Mouse (Mus musculus) MEL (cell line): ENCODE data around the gene Slc15a2.

Experiments
- BHLHE40 ChIP-seq: IDR thresholded peaks from 2 replicates; pipeline ENCODE4 v1.6.1; 2012; ENCODE audit warnings: low read depth, mild to moderate bottlenecking, inconsistent platforms, low read length, improper control_type of control experiment, borderline replicate concordance
- CTCF ChIP-seq, 3 experiments: IDR thresholded peaks in 2 of 3; conservative IDR thresholded peaks in 1 of 3; 2 replicates each; pipeline ENCODE4 v1.5.1; 2011 to 2012; ENCODE audit warnings: low read length in 3 of 3, low read depth in 2 of 3, mild to moderate bottlenecking in 2 of 3, improper control_type of control experiment in 1 of 3, inconsistent platforms in 1 of 3, mixed read lengths in 1 of 3, moderate library complexity in 1 of 3; ENCODE audit not compliant: control insufficient read depth in 1 of 3, insufficient read depth in 1 of 3, poor library complexity in 1 of 3, severe bottlenecking in 1 of 3
- MYB ChIP-seq: IDR thresholded peaks from 2 replicates; pipeline ENCODE4 v1.6.1; 2011; ENCODE audit warnings: mild to moderate bottlenecking, low read depth, low read length, improper control_type of control experiment
- POLR2AphosphoS2 ChIP-seq: IDR thresholded peaks from 2 replicates; pipeline ENCODE4 v1.6.1; 2011; ENCODE audit warnings: low read length, improper control_type of control experiment
- POLR2AphosphoS5 ChIP-seq: IDR thresholded peaks from 2 replicates; pipeline ENCODE4 v1.6.1; 2012; ENCODE audit warnings: low read depth, borderline replicate concordance, mild to moderate bottlenecking, inconsistent platforms, low read length, moderate library complexity, mixed read lengths

DNA sequence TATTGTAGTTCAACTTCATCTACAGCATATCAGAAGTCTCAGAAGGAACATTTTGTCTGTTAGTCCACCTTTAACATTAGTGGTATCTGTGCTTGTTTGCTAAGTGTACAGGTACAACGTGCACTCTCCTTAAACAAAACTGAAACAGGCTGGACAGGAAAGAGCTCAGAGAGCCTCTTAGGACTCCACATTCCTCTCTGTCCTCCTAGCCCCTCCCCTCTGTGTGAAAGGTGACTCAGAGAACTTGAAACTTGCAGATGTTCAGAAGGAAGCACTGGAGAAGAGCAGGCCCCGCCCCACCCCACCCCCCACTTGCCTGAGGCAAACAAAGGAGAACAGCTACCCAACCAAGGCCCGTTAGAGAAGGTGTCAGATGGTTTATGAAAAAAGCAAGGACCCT lies 36.7 kb upstream of the Slc15a2 start:
- TF ChIP-seq MYB (no peak), BHLHE40 (no peak), CTCF (IDR thresholded peaks at IDR 0.05 in 2 of 3, conservative IDR thresholded peaks at IDR 0.05 in 1 of 3; ENCODE audit: control insufficient read depth in 1 of 3, insufficient read depth in 1 of 3, low read depth in 2 of 3, low read length in 3 of 3, poor library complexity in 1 of 3, severe bottlenecking in 1 of 3) (no peak), POLR2AphosphoS2 (no peak), POLR2AphosphoS5 (no peak)
